Comparison of ENCODE assay signal across 17 mouse cellular contexts in genomic region chr1:70902311-70902710, GRCm38 (mm10).
DNase-seq lines count a peak whose midpoint lies in the region; ATAC-seq lines count a peak whose summit lies in the region.
"Had no signal": no experiment of that assay in that cellular context is flagged by ENCODE, and none has a peak within 500 bp of the region (broad histone marks: within the 10 kb centered on the region; RNA-seq: fewer than 3 reads in every experiment).

No protein-coding gene starts in this region.

- no peaks in the 10 kb centered on the region for H3K9me3 ChIP-seq in kidney, embryonic 15.5 days (replicated peaks)
- no peaks in the 10 kb centered on the region for H3K9me3 ChIP-seq in stomach, embryonic 15.5 days
- H3K9me3 ChIP-seq: limb, embryonic 12.5 days had no signal

- peak; percentile 69; the same call in 1 of the 2 replicates for ATAC-seq in kidney, embryonic 15.5 days (replicated peaks; ENCODE audit: low FRiP score)
- peak; percentile 94; the same call in 1 of the 2 replicates for ATAC-seq in stomach, embryonic 15.5 days (ENCODE audit: insufficient read depth, low FRiP score, low read depth)
- ATAC-seq: forebrain, postnatal 0 days; lung, postnatal 0 days had no signal

- no peak overlapping the region for H3K27ac ChIP-seq in kidney, embryonic 15.5 days
- no peak overlapping the region for H3K27ac ChIP-seq in stomach, embryonic 15.5 days
- H3K27ac ChIP-seq: limb, embryonic 12.5 days had no signal

- H3K27me3 ChIP-seq in kidney, embryonic 15.5 days: no peaks in the 10 kb centered on the region
- H3K27me3 ChIP-seq in stomach, embryonic 15.5 days (replicated peaks): no peaks in the 10 kb centered on the region
- H3K27me3 ChIP-seq: CH12.LX; limb, embryonic 12.5 days had no signal

- no peak overlapping the region for H3K4me2 ChIP-seq in kidney, embryonic 15.5 days
- no peak overlapping the region for H3K4me2 ChIP-seq in stomach, embryonic 15.5 days
- H3K4me2 ChIP-seq: limb, embryonic 12.5 days had no signal

- 58% methylated on average over 3 of the region's 3 CpGs for WGBS in kidney, embryonic 15.5 days
- 28% methylated on average over 3 of the region's 3 CpGs for WGBS in stomach, embryonic 15.5 days

- no peaks in the 10 kb centered on the region for H3K4me1 ChIP-seq in kidney, embryonic 15.5 days
- H3K4me1 ChIP-seq in stomach, embryonic 15.5 days: no peaks in the 10 kb centered on the region
- H3K4me1 ChIP-seq: limb, embryonic 12.5 days had no signal

- no peak overlapping the region for H3K4me3 ChIP-seq in kidney, embryonic 15.5 days (replicated peaks)
- H3K4me3 ChIP-seq in stomach, embryonic 15.5 days (replicated peaks): no peak overlapping the region
- H3K4me3 ChIP-seq: limb, embryonic 12.5 days had no signal

- no peak overlapping the region for H3K9ac ChIP-seq in kidney, embryonic 15.5 days
- H3K9ac ChIP-seq in stomach, embryonic 15.5 days: no peak overlapping the region
- H3K9ac ChIP-seq: forebrain, postnatal 0 days; limb, embryonic 12.5 days had no signal

- H3K36me3 ChIP-seq in kidney, embryonic 15.5 days: no peaks in the 10 kb centered on the region
- no peaks in the 10 kb centered on the region for H3K36me3 ChIP-seq in stomach, embryonic 15.5 days
- H3K36me3 ChIP-seq: limb, embryonic 12.5 days had no signal

- DNase-seq in embryo, embryonic 10 days (ENCODE audit: low spot score): peak; percentile 11
- no peak for DNase-seq in embryo, embryonic 11 days
- no peak for DNase-seq in kidney, postnatal 36 days
- DNase-seq in liver: peak; percentile 81
- DNase-seq in kidney, adult 9 months: no peak
- no peak for DNase-seq in cerebellum, postnatal 36 days
- DNase-seq: adrenal gland, adult 8-10 months; forebrain, postnatal 0 days; gastrocnemius, postnatal 25 days; heart, postnatal 4 days; kidney, adult 11 months; right cerebral cortex, adult 18-20 months had no signal

Comparison
In these comparisons a context has a peak if more than half of its experiments do, and no peak if none do; other contexts are left out.
1. DNase-seq: peak in embryo, embryonic 10 days (single experiment) and liver (single experiment); none in embryo, embryonic 11 days (single experiment), kidney, postnatal 36 days (0 of 2), kidney, adult 9 months (single experiment) and cerebellum, postnatal 36 days (0 of 2).